ENCODE assay signal across 24 mouse cellular contexts in the genomic region with DNA sequence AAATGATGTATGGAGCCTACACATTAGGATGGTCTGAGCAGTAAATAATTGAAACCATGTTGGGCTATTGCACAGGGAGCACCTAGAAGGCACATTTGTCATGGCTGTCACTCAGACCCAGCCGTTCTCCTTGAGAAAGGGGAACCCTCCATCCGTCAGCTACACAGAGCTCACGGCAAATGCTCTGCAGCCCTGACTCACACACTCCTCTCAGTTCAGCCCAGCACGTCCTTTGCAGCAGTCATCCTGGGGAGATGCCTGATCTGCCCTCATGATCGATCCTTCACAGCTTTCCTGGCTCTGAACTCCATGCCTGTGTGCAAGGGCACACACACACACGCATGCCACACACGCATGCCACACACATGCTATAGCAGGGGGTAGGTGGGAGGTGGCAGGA. TPM values are rescaled to one million over a fixed set of nuclear protein-coding genes. Genes with fewer than 3 reads are reported as not detected.
DNase-seq lines count a peak whose midpoint lies in the region; ATAC-seq and TF ChIP-seq lines count a peak whose summit lies in the region.
"Had no signal": no experiment of that assay in that cellular context is flagged by ENCODE, and none has a peak within 500 bp of the region (broad histone marks: within the 10 kb centered on the region; RNA-seq: fewer than 3 reads in every experiment).

No protein-coding gene starts in this region.

- no peak overlapping the region for H3K27ac ChIP-seq in hindbrain, embryonic 15.5 days (replicated peaks)
- H3K27ac ChIP-seq in hindbrain, embryonic 11.5 days (ENCODE audit: low read depth, low read length): no peak overlapping the region
- H3K27ac ChIP-seq in neural tube, embryonic 13.5 days (replicated peaks): 0 out of 2 replicates have a peak overlapping the region, but pooled peaks have one; percentile 42
- peak overlapping the region; percentile 41 for H3K27ac ChIP-seq in olfactory bulb, adult 2 months (ENCODE audit: insufficient read depth, low read depth, low read length)
- H3K27ac ChIP-seq: forebrain, embryonic 12.5 days; limb, embryonic 15.5 days; stomach, postnatal 0 days had no signal

- no peak overlapping the region for H3K4me3 ChIP-seq in hindbrain, embryonic 15.5 days
- H3K4me3 ChIP-seq in hindbrain, embryonic 11.5 days (ENCODE audit: low read depth, low read length): no peak overlapping the region
- H3K4me3 ChIP-seq in neural tube, embryonic 13.5 days: no peak overlapping the region
- H3K4me3 ChIP-seq in olfactory bulb, adult 2 months (ENCODE audit: insufficient read depth, low read depth, low read length): peak overlapping the region; percentile 38
- H3K4me3 ChIP-seq: forebrain, embryonic 12.5 days; limb, embryonic 15.5 days had no signal

- 57% methylated on average over 7 of the region's 7 CpGs for WGBS in hindbrain, embryonic 15.5 days
- whole genome bisulfite sequencing in hindbrain, embryonic 11.5 days: 66% methylated on average over 7 of the region's 7 CpGs
- WGBS in neural tube, embryonic 13.5 days: 66% methylated on average over 7 of the region's 7 CpGs
- WGBS in olfactory bulb, adult 2 months: 37% methylated on average over 7 of the region's 7 CpGs

- H3K4me1 ChIP-seq in hindbrain, embryonic 15.5 days (replicated peaks): peaks cover 42% of the 10 kb centered on the region
- no peaks in the 10 kb centered on the region for H3K4me1 ChIP-seq in hindbrain, embryonic 11.5 days (replicated peaks; ENCODE audit: control insufficient read depth, insufficient read depth, low read length)
- H3K4me1 ChIP-seq in neural tube, embryonic 13.5 days (replicated peaks): peaks cover 47% of the 10 kb centered on the region
- H3K4me1 ChIP-seq in olfactory bulb, adult 2 months (ENCODE audit: control insufficient read depth, insufficient read depth, low read length): peaks cover 24% of the 10 kb centered on the region

- peak overlapping the region; percentile 31 for H3K4me2 ChIP-seq in hindbrain, embryonic 15.5 days
- no peak overlapping the region for H3K4me2 ChIP-seq in hindbrain, embryonic 11.5 days (replicated peaks; ENCODE audit: low read depth, low read length)
- peak overlapping the region; percentile 27 for H3K4me2 ChIP-seq in neural tube, embryonic 13.5 days
- H3K4me2 ChIP-seq: forebrain, embryonic 12.5 days; limb, embryonic 15.5 days had no signal

- no peaks in the 10 kb centered on the region; the same call in 1 of the 2 replicates for H3K36me3 ChIP-seq in hindbrain, embryonic 15.5 days
- no peaks in the 10 kb centered on the region for H3K36me3 ChIP-seq in hindbrain, embryonic 11.5 days (ENCODE audit: control insufficient read depth, insufficient read depth, low read length)
- no peaks in the 10 kb centered on the region for H3K36me3 ChIP-seq in neural tube, embryonic 13.5 days
- H3K36me3 ChIP-seq: forebrain, embryonic 12.5 days; limb, embryonic 15.5 days had no signal

- H3K9me3 ChIP-seq in hindbrain, embryonic 15.5 days: no peaks in the 10 kb centered on the region
- H3K9me3 ChIP-seq in hindbrain, embryonic 11.5 days (ENCODE audit: control insufficient read depth, low read length): no peaks in the 10 kb centered on the region
- no peaks in the 10 kb centered on the region for H3K9me3 ChIP-seq in neural tube, embryonic 13.5 days
- H3K9me3 ChIP-seq: forebrain, embryonic 12.5 days; limb, embryonic 15.5 days had no signal

- no peak for ATAC-seq in hindbrain, embryonic 15.5 days (ENCODE audit: low FRiP score, low read depth)
- no peak for ATAC-seq in hindbrain, embryonic 11.5 days (ENCODE audit: low FRiP score)
- ATAC-seq in neural tube, embryonic 13.5 days (ENCODE audit: low read depth): no peak

- no peak for TF ChIP-seq CTCF in olfactory bulb, adult 2 months (IDR thresholded peaks at IDR 0.05; ENCODE audit: insufficient read depth, low read depth, low read length)

- no peak overlapping the region for H3K9ac ChIP-seq in hindbrain, embryonic 15.5 days
- no peak overlapping the region for H3K9ac ChIP-seq in hindbrain, embryonic 11.5 days (ENCODE audit: low read depth, low read length)
- peak overlapping the region; percentile 53 for H3K9ac ChIP-seq in neural tube, embryonic 13.5 days
- H3K9ac ChIP-seq: forebrain, embryonic 12.5 days; limb, embryonic 15.5 days had no signal

- DNase-seq in adrenal gland, postnatal 36 days: peak; percentile 6 to 20
- no peak for DNase-seq in adrenal gland, adult 18-20 months (ENCODE audit: low spot score in 2 of 2)
- DNase-seq in hindbrain, embryonic 11.5 days (ENCODE audit: low spot score): no peak
- no peak for DNase-seq in neural tube, embryonic 10.5 days (ENCODE audit: extremely low spot score, low spot score)
- DNase-seq: adrenal gland, postnatal 14 days; cerebellum, adult 9-11 months; embryo, embryonic 11 days; kidney, adult 2 months; kidney, postnatal 14 days; lung, postnatal 10 days; thymus, postnatal 25 days had no signal

- TF ChIP-seq POLR2A in olfactory bulb, adult 2 months (IDR thresholded peaks at IDR 0.05; ENCODE audit: insufficient read depth, low read depth, low read length): no peak

- H3K27me3 ChIP-seq in hindbrain, embryonic 15.5 days: no peaks in the 10 kb centered on the region
- peaks cover 6% of the 10 kb centered on the region; the same call in 1 of the 2 replicates for H3K27me3 ChIP-seq in hindbrain, embryonic 11.5 days (ENCODE audit: control insufficient read depth, insufficient read depth, low read length)
- peaks cover 4% of the 10 kb centered on the region; the same call in 1 of the 2 replicates for H3K27me3 ChIP-seq in neural tube, embryonic 13.5 days

RNA-seq across cellular contexts. Expression of gene Snph, which starts 3.1 kb away (rescaled TPM):
- 10 to 100 TPM in 1 of 2 experiments, 1 to 10 TPM in 1; 7.9 to 14.6 TPM for total RNA-seq in adrenal gland, postnatal 36 days (2021)
- 10 to 100 TPM; 11.8 to 17.2 TPM for total RNA-seq in adrenal gland, adult 18-20 months (2021)
- polyA plus RNA-seq in hindbrain, embryonic 15.5 days (2015; fragmentation: Nextera tagmentation; extraction: Ambion mirVana): 24.1 and 27.7 TPM in 2 replicates
- 2.3 and 2.7 TPM in 2 replicates for polyA plus RNA-seq in hindbrain, embryonic 11.5 days (2014; fragmentation: Nextera tagmentation; extraction: Ambion mirVana)
- polyA plus RNA-seq in neural tube, embryonic 13.5 days (2015; fragmentation: Nextera tagmentation; extraction: Ambion mirVana): 16.6 and 18.3 TPM in 2 replicates
- not detected in 2 replicates for polyA plus RNA-seq in olfactory bulb, adult 2 months (2012; ENCODE audit: insufficient read depth, insufficient read length, low replicate concordance, missing spikeins)
- total RNA-seq: CH12.LX; hematopoietic stem cell, adult 5-6 weeks; megakaryocyte, adult 5-6 weeks had no signal

RNA-seq across cellular contexts. Expression of gene Rad21l, which starts 39.0 kb away (rescaled TPM):
- total RNA-seq in adrenal gland, postnatal 36 days (2021): not detected
- total RNA-seq in adrenal gland, adult 18-20 months (2021): not detected
- polyA plus RNA-seq in hindbrain, embryonic 15.5 days (2015; fragmentation: Nextera tagmentation; extraction: Ambion mirVana): 0.18 and 0.21 TPM in 2 replicates
- polyA plus RNA-seq in hindbrain, embryonic 11.5 days (2014; fragmentation: Nextera tagmentation; extraction: Ambion mirVana): 0.17 TPM in 1 of 2 replicates, not detected in the other
- 0.11 TPM in 1 of 2 replicates, not detected in the other for polyA plus RNA-seq in neural tube, embryonic 13.5 days (2015; fragmentation: Nextera tagmentation; extraction: Ambion mirVana)
- polyA plus RNA-seq in olfactory bulb, adult 2 months (2012; ENCODE audit: insufficient read depth, insufficient read length, low replicate concordance, missing spikeins): not detected in 2 replicates
- total RNA-seq: adrenal gland, postnatal 14 days; CH12.LX; gastrocnemius, adult 18-20 months; hematopoietic stem cell, adult 5-6 weeks; megakaryocyte, adult 5-6 weeks had no signal
- polyA plus RNA-seq: forebrain, embryonic 12.5 days; gonadal fat pad, adult 2 months; heart, embryonic 14.5 days; kidney, adult 2 months; limb, embryonic 15.5 days; liver, embryonic 16.5 days; stomach, postnatal 0 days had no signal

RNA-seq across cellular contexts. Expression of gene Sdcbp2, which starts 56.9 kb away (rescaled TPM):
- total RNA-seq in adrenal gland, postnatal 36 days (2021): 1 to 10 TPM; 1.5 to 2.0 TPM
- 1 to 10 TPM in 1 of 2 experiments, under 1 TPM in 1; 0.80 to 2.0 TPM for total RNA-seq in adrenal gland, adult 18-20 months (2021)
- 0.71 and 0.73 TPM in 2 replicates for polyA plus RNA-seq in hindbrain, embryonic 15.5 days (2015; fragmentation: Nextera tagmentation; extraction: Ambion mirVana)
- polyA plus RNA-seq in hindbrain, embryonic 11.5 days (2014; fragmentation: Nextera tagmentation; extraction: Ambion mirVana): 0.94 and 1.4 TPM in 2 replicates
- 0.68 and 1.1 TPM in 2 replicates for polyA plus RNA-seq in neural tube, embryonic 13.5 days (2015; fragmentation: Nextera tagmentation; extraction: Ambion mirVana)
- not detected in 2 replicates for polyA plus RNA-seq in olfactory bulb, adult 2 months (2012; ENCODE audit: insufficient read depth, insufficient read length, low replicate concordance, missing spikeins)
- total RNA-seq: hematopoietic stem cell, adult 5-6 weeks; megakaryocyte, adult 5-6 weeks had no signal

Comparison
In these comparisons a context has a peak if more than half of its experiments do, and no peak if none do; other contexts are left out.
1. DNase-seq: peak in adrenal gland, postnatal 36 days (2 of 2); none in adrenal gland, adult 18-20 months (0 of 2), hindbrain, embryonic 11.5 days (single experiment) and neural tube, embryonic 10.5 days (single experiment).
2. H3K27ac ChIP-seq: peak in neural tube, embryonic 13.5 days (single experiment) and olfactory bulb, adult 2 months (single experiment); none in hindbrain, embryonic 15.5 days (single experiment) and hindbrain, embryonic 11.5 days (single experiment).